Mouse (Mus musculus): ENCODE measurements at regions not wholly inside any gene's neighbourhood (a gene's known extent, or its start where the extent isn't known, plus 50 kb on each side); places are given as distances from the start of the nearest gene placed in this dataset.

DNA sequence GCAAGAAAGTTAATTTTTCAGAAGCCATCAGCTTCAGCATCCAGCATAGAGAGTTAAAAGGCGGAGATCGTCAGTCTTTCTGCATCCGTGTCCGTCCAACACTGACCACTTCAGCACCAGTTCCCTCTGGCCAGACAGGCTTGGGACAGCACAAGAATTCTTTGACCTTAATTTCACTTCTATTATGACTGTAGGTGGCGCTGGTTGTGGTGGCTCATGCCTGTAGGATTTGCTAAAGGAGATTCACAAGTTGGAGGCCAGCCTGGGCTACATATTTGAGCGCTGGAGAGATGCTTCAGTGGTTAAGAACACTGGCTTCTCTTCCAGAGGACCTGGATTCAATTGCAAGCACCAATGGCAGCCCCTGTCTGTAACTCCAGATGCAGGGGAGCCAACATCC, 66.0 kb downstream of the Amer2 start:
- no peak for DNase-seq

DNA sequence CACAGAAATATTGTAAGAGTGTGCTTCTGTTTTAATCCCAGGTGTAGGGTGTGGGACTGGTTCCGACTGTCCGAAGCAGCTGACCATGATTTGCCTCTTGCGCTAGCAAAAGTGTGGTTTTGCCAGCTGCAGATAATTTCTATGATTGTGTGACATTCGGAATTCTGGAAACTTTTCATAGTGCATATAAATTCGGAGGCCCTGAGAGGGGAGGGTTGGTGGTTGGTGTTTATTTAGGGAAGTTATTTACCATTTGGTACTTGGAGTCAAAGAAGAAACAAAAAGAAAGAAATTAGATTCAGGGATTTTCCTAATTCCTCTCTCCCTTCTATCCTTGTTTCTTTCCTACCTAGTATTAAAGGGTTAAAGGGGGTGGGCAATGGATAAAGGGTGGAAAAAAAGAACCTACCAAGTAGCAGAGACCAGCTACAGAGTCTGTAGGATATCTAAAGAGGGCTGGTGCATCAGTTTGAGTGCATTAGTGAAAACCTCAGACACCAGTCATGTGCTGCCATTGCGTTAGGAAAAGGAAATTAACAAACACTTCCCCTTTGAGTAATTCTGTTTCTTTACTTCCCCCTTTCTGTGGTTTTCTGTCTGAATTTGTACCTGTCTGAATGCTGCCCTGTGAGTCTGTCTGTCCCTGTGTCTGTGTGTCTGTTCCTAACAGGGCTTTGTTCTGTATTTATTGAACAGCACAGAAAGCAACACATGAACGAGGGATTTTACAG, 70.9 kb downstream of the Amer2 start:
- no peak for DNase-seq

DNA sequence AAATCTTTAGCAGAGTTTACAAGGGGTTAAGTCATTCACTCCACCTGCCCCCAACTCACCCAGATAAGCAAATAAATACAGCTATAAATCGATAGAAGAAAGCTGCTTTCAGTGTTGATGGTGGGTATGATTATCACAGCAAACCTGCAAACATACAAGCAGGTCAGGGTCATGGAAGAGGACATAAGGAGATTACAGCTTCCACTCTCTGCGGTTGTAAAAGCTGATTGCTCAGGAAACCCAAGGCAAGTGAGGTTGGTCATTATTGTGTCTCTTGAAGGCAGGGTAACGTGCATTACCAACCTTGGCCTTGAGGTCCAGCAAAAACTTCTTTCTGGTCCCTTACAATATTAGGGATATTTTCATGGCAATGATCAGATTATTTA, 71.5 kb downstream of the Amer2 start:
- no peak for DNase-seq

DNA sequence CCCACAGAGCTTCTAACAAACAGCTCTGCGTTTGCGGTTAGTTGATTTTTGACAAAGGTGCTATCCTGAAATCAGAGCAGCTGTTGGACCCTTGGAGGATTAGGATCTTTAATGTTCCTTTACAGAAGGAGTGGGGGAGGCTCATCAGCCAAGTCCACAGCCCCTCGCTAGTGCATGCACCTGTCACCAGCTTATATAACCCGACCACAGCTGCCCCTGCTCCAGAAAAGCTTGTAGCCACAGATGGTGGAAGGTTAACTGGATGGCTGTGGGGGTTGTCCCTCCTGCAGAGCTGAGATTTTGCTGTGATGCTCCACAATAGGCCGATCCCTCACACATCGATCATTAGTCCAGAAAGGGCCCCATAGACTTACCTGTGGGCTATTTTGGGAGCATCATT, 73.0 kb downstream of the Amer2 start:
- DNase-seq = no peak

DNA sequence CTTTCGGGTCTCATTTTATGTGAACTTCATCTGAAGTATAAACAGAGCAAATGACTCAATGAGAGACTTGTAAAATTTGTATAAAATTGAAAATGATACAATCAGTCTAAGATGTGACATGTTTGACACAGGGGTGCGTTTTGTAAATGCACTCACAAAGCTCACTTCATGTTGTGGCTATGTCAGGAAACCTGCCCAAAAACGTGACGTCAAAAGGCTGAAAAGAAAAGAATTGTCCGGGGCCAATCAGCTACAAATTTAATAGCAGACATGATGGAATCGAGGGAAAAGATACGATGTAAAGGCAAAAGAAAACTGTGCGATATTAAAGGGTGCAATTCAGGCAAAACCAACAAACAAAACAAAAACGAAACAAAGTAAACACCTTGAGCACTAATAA, 78.2 kb downstream of the Amer2 start:
- DNase-seq = no peak

DNA sequence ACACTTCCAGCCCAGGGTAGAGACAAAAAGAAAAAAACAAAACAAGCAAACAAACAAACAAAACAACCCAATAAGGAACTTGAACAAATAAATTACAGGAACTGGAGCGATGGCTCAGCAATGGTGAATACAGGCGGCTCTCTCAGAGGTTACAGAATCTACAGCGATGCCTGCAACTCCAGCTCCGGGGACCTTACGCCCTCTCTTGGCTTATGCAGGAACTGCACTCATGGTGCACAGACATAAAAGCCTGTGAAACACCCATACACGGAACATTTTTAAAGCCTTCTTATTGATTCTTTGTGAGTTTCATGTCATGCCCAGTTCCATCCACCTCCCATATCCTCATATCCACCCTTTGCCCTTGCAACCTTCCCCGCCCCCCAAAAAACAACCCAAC, 78.6 kb downstream of the Amer2 start:
- no peak for DNase-seq

DNA sequence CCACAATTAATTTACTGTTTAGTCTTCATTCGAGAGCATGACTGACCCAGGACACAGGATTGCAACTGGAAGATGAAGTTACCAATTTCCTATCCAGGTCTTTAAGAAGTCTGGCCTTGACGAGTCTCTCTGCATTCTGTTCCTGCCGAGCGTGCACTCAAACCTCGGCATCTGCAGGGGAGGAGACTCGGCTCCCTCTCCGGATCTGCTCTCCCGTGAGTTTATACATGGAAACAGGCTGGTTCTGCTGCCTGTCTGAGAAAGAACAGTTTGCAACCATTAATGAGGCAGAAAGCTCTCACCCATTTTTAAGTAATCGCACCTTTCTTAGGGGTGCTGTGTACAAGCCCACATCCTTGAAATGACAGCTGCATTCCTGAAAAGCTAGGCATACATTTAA, 83.7 kb downstream of the Amer2 start:
- DNase-seq = no peak

DNA sequence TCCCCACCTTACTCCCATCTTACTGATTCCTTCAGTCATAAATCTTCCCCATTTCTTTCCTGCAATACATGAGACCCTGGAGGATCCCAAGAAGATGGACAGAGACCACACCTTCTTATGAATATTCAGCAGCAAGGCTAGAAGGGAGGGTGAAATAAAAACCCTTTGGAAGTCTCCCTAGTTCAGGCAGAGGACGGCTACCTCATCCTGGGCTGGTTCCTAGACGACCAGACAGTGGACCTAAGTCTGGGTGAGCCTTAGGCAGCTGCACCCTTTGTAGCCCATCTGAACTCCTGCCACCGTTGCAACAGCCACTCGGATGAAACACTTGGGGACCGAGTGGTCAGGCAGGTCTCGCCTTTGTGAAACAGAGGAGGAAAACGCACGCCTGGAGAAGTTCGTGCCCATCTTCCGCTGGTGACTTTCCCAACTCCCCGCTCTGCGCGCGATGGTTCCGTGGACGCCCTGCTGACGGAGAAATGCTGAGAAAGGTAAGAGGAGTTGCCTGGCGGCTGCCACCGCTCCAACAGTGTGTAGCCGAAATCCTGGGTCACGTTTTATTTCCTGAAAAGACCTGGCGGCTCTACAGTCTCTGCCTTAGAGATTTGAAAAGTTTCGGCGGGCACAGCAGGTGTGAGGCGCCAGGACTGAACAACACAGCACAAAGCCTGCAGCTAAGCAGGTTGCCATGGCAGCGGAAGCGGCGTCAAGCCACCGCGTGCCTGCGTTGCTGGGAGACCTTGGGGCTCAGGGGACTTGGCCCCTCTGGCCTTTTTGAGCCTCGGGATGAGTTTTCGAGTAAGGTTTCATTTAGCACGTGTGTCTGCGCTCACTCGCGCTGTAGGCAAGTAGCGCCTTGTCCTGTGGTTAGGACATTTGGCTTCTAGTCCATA, 112.2 kb downstream of the Amer2 start:
- peak; percentile 49 for DNase-seq

DNA sequence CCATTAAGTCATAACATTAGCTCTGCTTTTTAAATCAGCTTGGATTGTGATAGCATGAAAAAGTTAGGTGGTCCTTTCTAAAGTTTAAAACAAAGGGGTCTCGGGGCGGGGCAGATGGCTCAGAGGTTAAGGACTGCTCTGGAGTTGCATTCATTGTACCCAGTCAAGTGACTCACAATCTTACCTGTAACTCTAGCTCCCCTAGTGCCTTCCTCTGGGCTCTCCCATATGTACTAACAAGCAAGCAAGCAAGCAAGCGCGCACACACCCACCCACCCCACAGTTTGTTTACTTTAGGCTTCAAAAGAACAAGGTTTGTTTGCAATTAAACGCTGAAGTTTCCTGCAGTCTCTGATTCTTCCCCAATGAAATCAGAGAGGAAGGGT, 112.8 kb downstream of the Amer2 start:
- no peak for DNase-seq

DNA sequence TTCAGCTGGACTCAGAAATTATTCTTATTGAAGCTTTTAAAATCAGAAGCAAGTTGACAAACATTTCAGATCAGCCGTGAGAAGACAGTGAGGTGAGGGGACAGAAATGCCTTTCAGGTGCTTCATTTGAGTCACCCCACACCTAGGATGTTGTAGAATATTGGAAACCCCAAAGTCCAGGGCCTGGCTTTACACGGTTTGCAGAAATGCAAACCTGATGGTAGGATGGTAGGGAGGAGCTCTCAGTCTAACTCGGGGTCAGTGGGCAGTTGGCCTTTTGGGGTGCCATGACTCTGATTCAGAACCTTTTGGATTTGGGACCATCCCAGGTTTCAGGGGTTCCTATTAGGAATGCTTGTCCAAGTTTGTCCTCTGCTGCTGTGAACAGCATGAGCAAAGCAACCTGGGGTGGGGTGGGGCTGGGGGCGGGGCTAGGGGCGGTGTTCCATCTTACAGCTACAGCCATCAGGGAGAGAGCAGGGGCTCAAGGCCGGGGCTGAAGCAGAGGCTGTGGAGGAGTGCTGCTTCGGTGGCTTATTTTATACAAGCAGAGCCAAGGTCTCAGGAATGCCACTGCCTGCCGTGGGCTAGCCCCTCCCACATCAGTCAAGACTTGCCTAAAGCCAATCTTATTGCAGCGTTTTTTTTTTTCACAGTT, 113.3 kb downstream of the Amer2 start:
- peak; percentile 21 for DNase-seq

DNA sequence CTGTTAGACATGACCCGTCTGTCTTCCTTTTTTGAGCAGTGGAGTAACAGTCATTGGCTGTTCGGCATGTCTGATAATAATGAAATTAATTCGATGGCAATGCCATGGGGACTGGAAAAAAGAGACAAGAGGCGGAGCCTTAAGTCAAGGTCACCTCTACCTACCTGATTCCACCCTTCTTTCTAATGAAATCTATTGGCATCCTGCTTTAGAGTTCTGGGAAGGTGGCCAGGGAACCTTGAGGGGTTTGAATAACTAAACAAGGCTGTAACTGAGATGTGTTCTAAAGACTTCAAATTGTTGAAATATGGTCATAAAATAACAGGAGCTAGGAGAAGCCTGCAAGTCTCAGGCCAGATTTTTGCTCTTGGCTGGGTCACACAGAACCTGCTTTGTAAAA, 116.1 kb downstream of the Amer2 start:
- DNase-seq = peak; percentile 54

DNA sequence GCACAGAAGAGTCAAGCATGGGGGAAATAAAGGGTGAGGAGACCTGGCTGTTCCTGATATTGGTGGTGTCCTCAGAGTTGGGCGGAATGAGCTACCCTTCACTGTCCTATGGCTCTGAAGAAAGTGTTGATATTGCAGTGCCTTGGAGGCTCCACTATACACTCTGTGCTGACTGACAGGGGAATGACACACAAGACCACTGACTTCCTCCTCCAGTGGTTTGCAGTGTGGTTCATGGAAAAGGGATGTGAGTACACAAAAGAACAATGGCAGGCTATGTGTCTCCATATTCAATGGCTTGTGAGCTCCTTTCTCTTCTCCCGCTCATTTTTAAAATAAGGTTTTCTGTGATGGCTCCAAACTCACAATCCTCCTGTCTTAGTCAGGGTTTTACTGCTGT, 117.8 kb downstream of the Amer2 start:
- DNase-seq = no peak

DNA sequence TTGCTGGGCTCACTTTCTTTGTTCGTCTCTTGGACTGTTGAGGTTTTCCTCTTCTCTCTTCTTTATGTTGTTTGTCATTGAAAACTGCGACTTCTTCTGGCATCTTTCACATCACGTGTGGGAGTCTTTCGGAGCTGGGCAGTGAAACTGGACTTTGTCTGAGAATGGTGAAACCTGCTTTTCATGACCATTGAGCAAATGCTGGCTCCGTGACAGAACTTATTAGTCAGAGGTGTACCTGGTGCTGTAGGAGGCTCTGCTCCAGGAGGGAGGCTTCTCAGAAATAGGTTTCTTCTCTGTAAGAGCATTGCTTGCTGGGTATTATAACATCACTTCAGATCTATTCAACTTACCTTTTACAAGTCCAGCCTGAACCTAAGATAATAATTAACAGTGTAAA, 122.4 kb downstream of the Amer2 start:
- peak; percentile 26 for DNase-seq

DNA sequence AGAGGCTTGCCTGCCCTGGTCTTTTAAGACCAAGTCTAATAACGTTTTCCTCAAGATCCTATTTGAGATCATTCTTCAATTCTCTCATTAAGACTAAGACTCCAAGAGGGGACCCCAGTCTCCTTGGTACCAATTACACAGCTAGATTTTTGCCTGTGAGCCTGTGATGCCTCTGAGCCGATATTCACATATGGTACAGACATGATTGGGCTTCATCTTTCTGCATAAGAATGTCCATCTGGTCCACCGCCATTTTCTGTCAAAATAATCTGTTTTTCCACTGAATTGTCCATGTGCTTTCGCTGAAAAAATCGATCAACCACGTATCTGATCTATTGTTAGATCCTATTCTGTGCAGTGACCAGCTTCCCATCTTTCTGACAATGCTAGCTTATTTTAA, 129.5 kb downstream of the Amer2 start:
- DNase-seq = no peak

DNA sequence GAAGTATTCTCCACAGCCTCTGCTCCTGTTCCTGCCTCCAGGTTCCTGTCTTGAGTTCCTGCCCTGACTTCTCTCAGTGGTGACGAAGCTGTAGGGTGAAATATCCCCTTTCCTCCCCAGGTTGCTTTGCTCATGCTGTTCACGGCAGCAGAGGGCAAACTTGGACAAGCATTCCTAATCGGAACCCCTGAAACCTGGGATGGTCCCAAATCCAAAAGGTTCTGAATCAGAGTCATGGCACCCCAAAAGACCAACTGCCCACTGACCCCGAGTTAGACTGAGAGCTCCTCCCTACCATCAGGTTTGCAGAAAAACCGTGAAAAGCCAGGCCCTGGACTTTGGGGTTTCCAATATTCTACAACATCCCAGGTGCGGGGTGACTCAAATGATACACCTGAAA, 128.7 kb upstream of the Spata13 start:
- DNase-seq = no peak

DNA sequence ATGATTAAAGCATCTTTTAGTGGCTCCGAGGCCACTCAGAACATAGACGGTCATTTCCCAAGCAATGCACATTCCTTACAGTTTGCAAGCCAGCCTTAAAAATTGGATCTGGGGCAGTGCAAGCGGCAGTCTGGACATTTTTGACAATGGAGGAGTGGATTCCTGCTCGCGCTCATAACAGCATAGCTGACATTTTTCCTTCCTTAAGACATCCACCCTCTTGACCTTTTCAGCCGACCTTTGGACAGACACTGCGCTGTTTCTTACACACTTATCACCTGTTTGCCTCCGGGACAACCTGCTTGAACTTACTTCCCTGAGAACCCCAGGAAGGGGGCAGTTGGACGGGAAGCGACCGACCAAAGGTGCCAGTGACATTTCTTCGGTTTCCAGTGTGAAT, 127.5 kb upstream of the Spata13 start:
- DNase-seq = no peak

DNA sequence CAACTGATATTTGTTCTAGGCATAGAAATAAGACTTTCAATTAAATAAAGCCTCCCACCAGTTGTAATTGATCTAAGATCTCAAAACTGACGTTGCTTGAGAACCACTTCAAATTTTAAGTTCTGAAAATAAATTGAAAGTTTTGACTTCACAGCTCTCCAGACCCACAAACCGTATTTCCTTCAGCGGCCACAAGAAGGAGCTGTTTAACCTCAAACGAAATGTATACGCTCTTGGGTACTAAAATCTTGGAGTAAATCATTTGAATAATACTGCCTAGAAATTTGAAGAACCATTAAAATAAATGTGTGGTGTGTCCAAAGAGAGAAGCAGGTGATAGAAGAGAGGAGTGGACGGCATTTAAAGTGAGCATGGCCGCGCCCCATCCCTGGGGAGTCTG, 120.2 kb upstream of the Spata13 start:
- DNase-seq = peak; percentile 37

DNA sequence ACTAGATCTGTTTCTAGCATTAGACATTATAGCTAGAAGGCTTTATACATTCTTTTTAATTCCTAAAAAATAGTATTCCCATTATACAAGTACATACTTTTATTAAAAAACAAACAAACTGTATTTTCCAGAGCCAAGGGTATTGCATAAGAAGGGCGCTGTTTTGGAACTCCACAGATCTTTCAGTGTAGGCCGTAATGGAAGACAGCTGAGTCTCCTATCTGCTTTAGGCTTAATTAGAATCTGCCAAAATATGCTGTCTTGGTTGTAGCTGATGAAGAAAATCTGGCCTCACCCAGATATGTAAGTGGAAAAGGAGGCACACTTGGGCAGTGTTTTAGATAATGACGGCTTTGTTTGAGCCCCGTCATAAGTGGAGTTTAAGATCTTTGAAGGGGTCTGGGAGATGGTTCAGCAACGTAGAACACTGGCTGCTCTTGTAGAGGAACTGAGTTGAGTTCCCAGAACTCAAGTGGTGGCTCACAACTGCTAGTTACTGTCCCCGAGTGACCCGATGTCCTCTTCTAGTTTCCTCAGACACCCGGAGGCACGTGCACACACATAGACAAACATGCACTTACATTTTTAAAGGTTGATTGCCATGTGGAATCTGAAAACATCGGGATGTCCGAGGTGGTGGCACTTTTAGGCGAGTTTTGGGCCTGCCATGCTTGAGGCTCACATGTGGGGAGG, 118.6 kb upstream of the Spata13 start:
- DNase-seq = no peak

DNA sequence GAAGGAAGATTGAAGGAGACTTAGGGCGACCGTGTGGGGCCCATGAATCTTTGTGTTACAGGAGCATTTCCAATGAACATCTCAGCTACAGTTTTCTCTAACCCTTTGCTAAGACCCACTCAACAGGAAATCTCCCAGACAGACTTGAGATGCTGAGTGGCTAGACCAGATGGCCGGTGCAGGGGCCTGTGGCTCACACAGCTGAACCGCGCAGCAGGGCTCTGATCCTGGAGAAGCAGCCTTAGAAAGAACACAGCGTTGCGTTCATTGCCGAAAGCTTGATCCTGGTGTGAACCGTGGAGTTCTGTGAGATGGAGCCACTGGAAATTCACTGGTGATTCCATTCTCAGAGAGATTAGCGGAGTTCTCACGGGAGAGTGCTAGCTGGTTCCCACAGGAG, 115.9 kb upstream of the Spata13 start:
- no peak for DNase-seq

DNA sequence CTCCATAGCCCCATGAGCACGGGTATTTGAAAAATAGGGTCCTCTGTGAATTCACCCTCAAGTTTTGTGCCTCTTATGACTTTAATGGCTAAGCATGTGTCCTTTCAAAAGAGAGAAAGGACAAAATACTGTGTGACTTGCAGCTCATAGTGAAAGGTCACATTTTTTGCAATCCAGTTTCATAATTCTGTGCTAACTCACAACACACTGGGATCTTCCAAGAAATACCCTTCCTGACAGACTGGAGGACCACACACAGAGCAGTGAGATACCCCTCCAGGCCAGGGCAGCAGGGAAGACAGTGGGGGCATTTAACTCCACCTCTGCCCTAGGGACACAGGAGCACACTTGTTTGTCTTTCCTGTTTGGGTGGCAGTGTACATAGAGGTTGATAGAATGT, 110.8 kb upstream of the Spata13 start:
- no peak for DNase-seq

DNA sequence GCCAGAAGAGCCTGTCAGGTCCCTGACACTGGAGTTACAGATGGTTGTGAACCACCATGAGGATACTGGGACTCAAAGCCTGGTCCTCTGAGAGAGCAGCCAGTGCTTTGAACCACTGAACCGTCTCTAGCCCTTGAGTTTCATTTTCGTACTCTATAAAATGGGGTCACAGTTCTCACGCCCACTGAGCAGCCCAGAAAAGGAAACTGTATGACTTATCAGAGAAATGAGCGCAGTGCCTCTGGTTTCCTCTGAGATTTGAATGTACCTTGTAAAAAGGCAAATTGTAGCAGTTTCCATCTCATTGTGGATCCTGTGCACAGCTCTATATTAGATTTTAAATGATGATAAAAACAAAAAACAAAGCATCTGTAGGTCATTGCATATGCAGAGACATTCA, 108.9 kb upstream of the Spata13 start:
- DNase-seq = no peak

DNA sequence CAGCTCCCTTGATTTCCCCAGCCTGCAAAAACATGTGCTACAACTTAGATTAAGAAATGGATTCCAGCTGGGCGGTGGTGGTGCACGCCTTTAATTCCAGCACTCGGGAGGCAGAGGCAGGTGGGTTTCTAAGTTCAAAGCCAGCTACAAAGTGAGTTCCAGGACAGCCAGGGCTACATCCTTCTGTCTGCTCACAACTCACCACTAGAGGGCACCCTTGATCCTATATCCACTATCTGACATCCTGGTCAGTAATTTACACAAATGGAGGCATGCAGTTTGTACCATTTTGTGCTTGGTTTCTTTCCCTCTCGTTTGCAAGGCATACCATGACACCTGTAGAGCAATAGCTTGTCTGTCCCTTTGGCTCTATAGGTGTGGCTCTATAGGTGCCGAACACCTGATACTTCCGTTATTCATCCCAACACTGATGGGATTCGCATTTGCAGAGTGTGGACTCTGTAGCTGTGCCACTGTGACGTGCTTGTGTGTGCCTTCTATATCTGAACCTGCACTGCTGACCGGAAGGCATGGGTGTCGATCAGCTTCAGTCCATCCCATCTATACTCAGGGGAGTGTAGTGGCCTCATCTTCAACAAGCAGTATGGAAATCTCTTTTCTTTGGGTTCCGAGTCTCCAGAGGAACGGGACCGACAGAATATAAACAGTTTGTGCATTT, 108.4 kb upstream of the Spata13 start:
- DNase-seq = peak; percentile 69

DNA sequence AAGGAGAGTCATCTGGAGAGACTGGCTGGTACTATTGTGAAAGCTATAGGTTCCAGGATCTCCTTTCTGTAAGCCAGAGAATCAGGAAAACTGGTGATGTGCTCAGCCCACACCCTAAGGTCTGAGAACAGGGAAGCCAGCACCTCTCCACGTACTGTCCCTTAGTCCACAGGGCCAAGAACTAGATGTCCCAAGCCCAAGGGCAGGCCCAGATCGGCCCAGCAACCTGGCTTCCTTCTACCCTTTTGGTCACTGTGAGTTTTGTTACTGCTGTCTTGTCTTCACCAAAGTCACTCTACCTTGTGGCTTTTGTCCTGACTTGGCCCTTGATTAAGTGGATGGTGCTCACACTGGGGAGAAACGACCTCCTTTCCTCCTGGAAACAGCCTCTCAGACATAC, 107.8 kb upstream of the Spata13 start:
- no peak for DNase-seq
